Mouse (Mus musculus) limb, embryonic 14.5 days (tissue): ENCODE data around the gene Dpy19l2. TPM values are rescaled to one million over a fixed set of nuclear protein-coding genes. Genes with fewer than 3 reads are reported as not detected.
"Not testable (repeated sequence)": the region's sequence is repeated elsewhere in the genome, so short reads cannot be mapped to it uniquely, and the experiment has no call there.

Experiments
- ATAC-seq: fragments of 200-750 bp; cut with Nextera tagmentation; 2 replicates; pipeline ENCODE4 v1.8.0; 2017; ENCODE audit warnings: low read depth, moderate number of reproducible peaks, moderate TSS enrichment; ENCODE audit not compliant: low FRiP score
- DNase-seq: peaks from one replicate; pipeline ENCODE4 v3.0.0-alpha.2; 2015; ENCODE audit warnings: low spot score
- H3K27ac ChIP-seq: fragments of 300-500 bp; sonication (generic); replicated peaks from 2 replicates; pipeline ENCODE4 v1.5.1; 2014; ENCODE audit warnings: low read depth, mild to moderate bottlenecking, low read length, moderate library complexity, mixed read lengths
- H3K27me3 ChIP-seq: fragments of 300-500 bp; sonication (generic); 2 replicates; pipeline ENCODE4 v1.6.1; 2014; ENCODE audit warnings: low read length, mixed read lengths; ENCODE audit not compliant: control insufficient read depth, insufficient read depth
- H3K36me3 ChIP-seq: fragments of 300-500 bp; sonication (generic); 2 replicates; pipeline ENCODE4 v1.6.1; 2014; ENCODE audit warnings: mild to moderate bottlenecking, low read length, moderate library complexity, mixed read lengths; ENCODE audit not compliant: control insufficient read depth, insufficient read depth
- H3K4me1 ChIP-seq: fragments of 300-500 bp; sonication (generic); 2 replicates; pipeline ENCODE4 v1.6.1; 2014; ENCODE audit warnings: antibody characterized with exemption, low read length, mixed read lengths; ENCODE audit not compliant: control insufficient read depth, insufficient read depth
- H3K4me2 ChIP-seq: fragments of 300-500 bp; sonication (generic); replicated peaks from 2 replicates; pipeline ENCODE4 v1.6.1; 2014; ENCODE audit warnings: low read depth, mild to moderate bottlenecking, low read length, moderate library complexity; ENCODE audit not compliant: severe bottlenecking
- H3K4me3 ChIP-seq: fragments of 300-500 bp; sonication (generic); replicated peaks from 2 replicates; pipeline ENCODE4 v1.5.1; 2014; ENCODE audit warnings: low read length
- H3K9ac ChIP-seq: fragments of 300-500 bp; sonication (generic); 2 replicates; pipeline ENCODE4 v1.6.1; 2014; ENCODE audit warnings: mild to moderate bottlenecking, low read depth, low read length, moderate library complexity; ENCODE audit not compliant: severe bottlenecking
- H3K9me3 ChIP-seq: fragments of 300-500 bp; sonication (generic); 2 replicates; pipeline ENCODE4 v1.6.1; 2016; ENCODE audit warnings: low read length; ENCODE audit not compliant: control insufficient read depth
- POLR2A ChIP-seq: fragments of 200-500 bp; IDR thresholded peaks from 2 replicates; pipeline ENCODE4 v1.8.0; 2012; ENCODE audit warnings: inconsistent platforms, mild to moderate bottlenecking, moderate library complexity, borderline replicate concordance; ENCODE audit not compliant: insufficient read depth, insufficient read length; ENCODE audit errors: extremely low read depth
- WGBS: fragments of 180-500 bp; shearing (Covaris S2); extraction: QIAGEN DNeasy Blood & Tissue Kit; methylation state at CpG from one replicate; pipeline ENCODE4 v1.1.7; 2014; 5-methylcytosine and 5-hydroxymethylcytosine counted together
- polyA plus RNA-seq, 2 experiments: library from polyadenylated mRNA; depleted of rRNA in 1 of 2; stranded (reverse) in 1 of 2; unstranded in 1 of 2; fragments of >200 nt; fragmentation: Nextera tagmentation in 1 of 2; extraction: Ambion mirVana in 1 of 2; gene quantifications; 2 replicates each; pipeline versions ENCODE4 v1.2.1 to v1.2.3; 2012 to 2014

Dpy19l2 gene
- polyA plus RNA-seq (2012; rRNA removed): 0.03 and 0.08 TPM in 2 replicates
- polyA plus RNA-seq (2014; fragmentation: Nextera tagmentation; extraction: Ambion mirVana): 0.07 and 0.10 TPM in 2 replicates

DNA sequence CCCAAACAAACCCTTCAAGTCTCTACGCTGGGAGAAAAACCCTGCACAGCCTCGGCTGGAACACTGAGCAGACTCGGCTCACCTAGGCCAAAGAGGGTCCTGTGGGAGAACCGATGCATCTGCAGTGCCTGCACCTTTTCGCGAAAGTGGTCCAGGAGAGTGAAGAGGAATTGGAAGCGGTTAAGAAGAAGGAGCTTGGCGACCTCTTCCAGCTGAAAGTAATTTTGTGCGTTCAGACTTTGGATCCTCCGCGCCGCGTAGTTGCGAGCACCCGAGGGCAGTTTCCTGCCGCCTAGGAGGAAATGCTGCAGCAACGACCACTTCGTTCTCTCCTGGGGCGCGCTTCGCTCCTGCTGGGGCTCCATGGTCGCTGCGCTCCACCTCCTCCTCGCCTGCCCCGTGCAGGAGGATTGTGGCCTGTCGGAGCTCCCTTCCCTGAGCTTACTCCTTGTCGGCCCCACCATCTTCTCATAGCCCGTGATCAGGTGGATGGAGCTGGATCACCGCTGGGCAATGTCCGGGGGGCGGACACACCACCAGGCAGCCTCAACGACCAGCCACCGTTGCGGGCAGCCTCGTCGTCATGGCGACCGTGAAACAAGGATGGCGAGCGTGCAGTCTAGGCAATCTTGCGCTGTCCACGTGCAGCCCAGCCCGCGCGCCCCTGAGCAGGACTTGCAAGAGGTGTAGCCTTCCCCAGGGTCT lies at the start of gene Dpy19l2:
Dpy19l2 (minus strand) TSS at position 594 of the 705 bp plus-strand sequence.
- ATAC-seq (no peak; the same call in 1 of the 2 replicates), DNase-seq (peak; percentile 25)
- no peaks in the 10 kb centered on the region for H3K9me3 ChIP-seq
- peak within 1 kb of the TSS; percentile 49 for H3K9ac ChIP-seq
- H3K36me3 ChIP-seq: no peaks in the 10 kb centered on the region
- WGBS: under 1% methylated on average over 41 of the region's 45 CpGs
- no peaks in the 10 kb centered on the region for H3K27me3 ChIP-seq
- peak within 1 kb of the TSS; percentile 82 for H3K4me2 ChIP-seq
- H3K27ac ChIP-seq: no peak within 1 kb of the TSS
- no peak for TF ChIP-seq POLR2A
- H3K4me1 ChIP-seq: no peaks in the 10 kb centered on the region
- H3K4me3 ChIP-seq: peak within 1 kb of the TSS; percentile 40

DNA sequence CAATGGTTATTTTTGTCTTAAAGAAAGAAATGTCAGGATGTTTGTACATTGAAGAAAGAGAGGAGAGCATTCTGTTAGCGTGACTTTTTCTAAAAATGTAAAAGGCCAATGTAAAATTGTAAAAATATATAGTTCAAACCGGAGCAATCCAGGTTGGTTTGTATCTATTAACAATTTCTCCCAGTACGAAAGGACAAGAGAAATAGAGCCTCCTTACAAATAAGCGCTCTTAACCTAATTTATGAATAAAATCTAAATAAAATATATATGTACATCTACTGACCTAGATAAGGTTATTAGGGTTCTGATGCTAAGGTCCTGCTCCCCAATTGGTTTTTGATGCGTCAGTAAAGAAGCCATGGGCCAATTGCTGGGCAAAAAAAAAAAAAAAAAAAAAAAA lies 48.9 kb upstream of the Dpy19l2 start:
- Histone ChIP-seq H3K4me1 (no peaks in the 10 kb centered on the region), H3K27ac (no peak overlapping the region), H3K36me3 (no peaks in the 10 kb centered on the region), H3K4me2 (no peak overlapping the region), H3K9me3 (no peaks in the 10 kb centered on the region), H3K27me3 (no peaks in the 10 kb centered on the region), H3K9ac (no peak overlapping the region), H3K4me3 (no peak overlapping the region)
- TF ChIP-seq POLR2A: no peak
- DNase-seq: no peak
- 93% methylated on average over 5 of the region's 5 CpGs for WGBS
- ATAC-seq: no peak

- Histone ChIP-seq H3K27me3 (no peaks in the 10 kb centered on the region), H3K27ac (no peak overlapping the region), H3K4me2 (no peak overlapping the region), H3K9ac (no peak overlapping the region), H3K36me3 (no peaks in the 10 kb centered on the region), H3K9me3 (no peaks in the 10 kb centered on the region), H3K4me3 (no peak overlapping the region), H3K4me1 (no peaks in the 10 kb centered on the region)
- TF ChIP-seq POLR2A: no peak
- ATAC-seq (no peak), DNase-seq (peak; percentile 46)
Measured at GRCm38 (mm10) chr9:24701246-24701645, 5.2 kb upstream of the Dpy19l2 start.

DNA sequence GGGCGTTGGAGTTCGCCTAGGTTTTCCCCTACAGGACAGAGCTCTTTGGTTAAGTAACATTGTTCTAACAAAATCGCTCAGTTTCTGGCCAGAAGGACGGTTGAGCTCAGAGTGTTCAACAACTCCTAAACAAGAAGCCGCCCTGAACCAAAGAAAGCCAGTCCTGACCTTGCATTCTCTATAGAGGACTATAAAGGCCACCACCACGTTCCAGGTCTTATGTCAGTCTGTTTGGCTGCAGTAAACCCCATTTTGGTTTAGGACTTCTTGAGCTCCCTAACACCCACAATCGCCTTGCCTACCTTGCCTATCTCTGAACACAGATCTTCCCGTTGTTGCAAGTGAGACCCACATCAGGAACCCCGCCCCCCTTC lies 299 bp upstream of the Dpy19l2 start:
- no peaks in the 10 kb centered on the region for H3K36me3 ChIP-seq
- WGBS: 15% methylated on average over 9 of the region's 9 CpGs
- no peaks in the 10 kb centered on the region for H3K27me3 ChIP-seq
- TF ChIP-seq POLR2A: no peak
- 0 out of 2 replicates have a peak overlapping the region, but pooled peaks have one; percentile 49 for H3K9ac ChIP-seq
- peak overlapping the region; percentile 40 for H3K4me3 ChIP-seq
- H3K9me3 ChIP-seq: no peaks in the 10 kb centered on the region
- no peaks in the 10 kb centered on the region for H3K4me1 ChIP-seq
- DNase-seq (no peak), ATAC-seq (no peak)
- H3K4me2 ChIP-seq: peak overlapping the region; percentile 82
- no peak overlapping the region for H3K27ac ChIP-seq

GRCm38 (mm10) chr9:24637341-24637740 lies 58.8 kb downstream of the Dpy19l2 start:
- H3K27ac ChIP-seq, H3K4me1 ChIP-seq, ATAC-seq, DNase-seq, H3K4me3 ChIP-seq, H3K9me3 ChIP-seq, H3K36me3 ChIP-seq, H3K4me2 ChIP-seq, H3K27me3 ChIP-seq, H3K9ac ChIP-seq: not testable (repeated sequence)
- 87% methylated on average over 2 of the region's 2 CpGs for WGBS
